Mouse (Mus musculus) intestine, embryonic 14.5 days (tissue): ENCODE measurements around the gene Fgd5. TPM values are rescaled to one million over a fixed set of nuclear protein-coding genes. Genes with fewer than 3 reads are reported as not detected.
"Not testable (repeated sequence)": the region's sequence is repeated elsewhere in the genome, so short reads cannot be mapped to it uniquely, and the experiment has no call there.

Experiments used
- ATAC-seq: fragments of 200-750 bp; cut with Nextera tagmentation; replicated peaks from 2 replicates; pipeline ENCODE4 v1.8.0; 2017; ENCODE audit warnings: low read depth, moderate number of reproducible peaks, moderate TSS enrichment, moderate library complexity; ENCODE audit not compliant: low FRiP score, low TSS enrichment
- DNase-seq: peaks from one replicate; pipeline ENCODE4 v3.0.0-alpha.2; 2018; ENCODE audit warnings: low spot score
- H3K27ac ChIP-seq: fragments of 300-500 bp; sonication (generic); 2 replicates; pipeline ENCODE4 v1.5.1; 2014; ENCODE audit warnings: low read depth, mild to moderate bottlenecking, control low read depth
- H3K27me3 ChIP-seq: fragments of 300-500 bp; sonication (generic); replicated peaks from 2 replicates; pipeline ENCODE4 v1.6.1; 2014; ENCODE audit warnings: low read length, control low read depth; ENCODE audit not compliant: control insufficient read depth, insufficient read depth
- H3K36me3 ChIP-seq: fragments of 300-500 bp; sonication (generic); 2 replicates; pipeline ENCODE4 v1.6.1; 2014; ENCODE audit warnings: low read length, control low read depth; ENCODE audit not compliant: control insufficient read depth, insufficient read depth
- H3K4me1 ChIP-seq: fragments of 300-500 bp; sonication (generic); replicated peaks from 2 replicates; pipeline ENCODE4 v1.6.1; 2014; ENCODE audit warnings: low read length, control low read depth, mixed read lengths; ENCODE audit not compliant: control insufficient read depth, insufficient read depth
- H3K4me2 ChIP-seq: fragments of 300-500 bp; sonication (generic); 2 replicates; pipeline ENCODE4 v1.6.1; 2014; ENCODE audit warnings: low read length
- H3K4me3 ChIP-seq: fragments of 300-500 bp; sonication (generic); 2 replicates; pipeline ENCODE4 v1.5.1; 2014; ENCODE audit warnings: low read depth, low read length, control low read depth, mixed read lengths
- H3K9ac ChIP-seq: fragments of 300-500 bp; sonication (generic); 2 replicates; pipeline ENCODE4 v1.6.1; 2014; ENCODE audit warnings: mild to moderate bottlenecking, low read length
- H3K9me3 ChIP-seq: fragments of 300-500 bp; sonication (generic); 2 replicates; pipeline ENCODE4 v1.6.1; 2016; ENCODE audit warnings: low read length, control low read depth; ENCODE audit not compliant: control insufficient read depth
- WGBS: fragments of 180-500 bp; shearing (Covaris S2); extraction: QIAGEN DNeasy Blood & Tissue Kit; methylation state at CpG from one replicate; pipeline ENCODE4 v1.1.7; 2014; 5-methylcytosine and 5-hydroxymethylcytosine counted together
- polyA plus RNA-seq: library from polyadenylated mRNA; unstranded; fragments of >200 nt; fragmentation: Nextera tagmentation; extraction: Ambion mirVana; gene quantifications from 2 replicates; pipeline ENCODE4 v1.2.1, GENCODE M21; 2014

The Fgd5 gene
- polyA plus RNA-seq, 1 experiment from 2014 or later: 5.5 TPM

- not testable (repeated sequence) for H3K27ac ChIP-seq, H3K9me3 ChIP-seq, H3K4me2 ChIP-seq, H3K9ac ChIP-seq, ATAC-seq, H3K36me3 ChIP-seq, DNase-seq, H3K4me3 ChIP-seq, H3K27me3 ChIP-seq
- 89% methylated on average over 7 of the region's 7 CpGs for WGBS
- H3K4me1 ChIP-seq: peaks cover 19% of the 10 kb centered on the region
Measured at GRCm38 (mm10) chr6:92089141-92089540, 110.5 kb downstream of the Fgd5 start.

GRCm38 (mm10) chr6:92089982-92090381 lies 111.3 kb downstream of the Fgd5 start:
- Histone ChIP-seq H3K36me3 (no peaks in the 10 kb centered on the region), H3K9me3 (no peaks in the 10 kb centered on the region), H3K4me2 (peak overlapping the region; percentile 58), H3K4me3 (0 out of 2 replicates have a peak overlapping the region, but pooled peaks have one; percentile 90), H3K27ac (no peak overlapping the region), H3K27me3 (no peaks in the 10 kb centered on the region), H3K4me1 (peaks cover 24% of the 10 kb centered on the region), H3K9ac (no peak overlapping the region)
- ATAC-seq: no peak
- no peak for DNase-seq
- 94% methylated on average over 4 of the region's 4 CpGs for whole genome bisulfite sequencing

GRCm38 (mm10) chr6:92090497-92090896 lies 111.8 kb downstream of the Fgd5 start:
- no peaks in the 10 kb centered on the region for H3K27me3 ChIP-seq
- H3K4me1 ChIP-seq: peaks cover 24% of the 10 kb centered on the region
- H3K27ac ChIP-seq: peak overlapping the region; percentile 99
- H3K9ac ChIP-seq: peak overlapping the region; percentile 97
- no peak for DNase-seq
- H3K4me2 ChIP-seq: peak overlapping the region; percentile 58
- H3K9me3 ChIP-seq: no peaks in the 10 kb centered on the region
- ATAC-seq: no peak
- WGBS: 6% methylated on average over 4 of the region's 4 CpGs
- H3K36me3 ChIP-seq: no peaks in the 10 kb centered on the region
- H3K4me3 ChIP-seq: peak overlapping the region; percentile 90

GRCm38 (mm10) chr6:92091130-92091591 lies 112.5 kb downstream of the Fgd5 start, which contains the start of gene Nr2c2:
TSS of gene Nr2c2 (plus strand) at chr6:92091390.
- Histone ChIP-seq H3K9me3 (no peaks in the 10 kb centered on the region), H3K27me3 (no peaks in the 10 kb centered on the region), H3K9ac (peak within 1 kb of the TSS; percentile 97), H3K36me3 (no peaks in the 10 kb centered on the region), H3K27ac (peak within 1 kb of the TSS; percentile 99), H3K4me1 (peaks cover 24% of the 10 kb centered on the region), H3K4me2 (peak within 1 kb of the TSS; percentile 78), H3K4me3 (peak within 1 kb of the TSS; percentile 90)
- WGBS: under 1% methylated on average over 45 of the region's 58 CpGs
- DNase-seq (peak; percentile 88), ATAC-seq (peak; percentile 54)

- Histone ChIP-seq H3K4me2 (peak overlapping the region; percentile 78), H3K9ac (peak overlapping the region; percentile 97), H3K36me3 (no peaks in the 10 kb centered on the region), H3K4me1 (peaks cover 24% of the 10 kb centered on the region), H3K4me3 (peak overlapping the region; percentile 90), H3K9me3 (no peaks in the 10 kb centered on the region), H3K27me3 (no peaks in the 10 kb centered on the region), H3K27ac (peak overlapping the region; percentile 99)
- peak; percentile 100 for DNase-seq
- under 1% methylated on average over 58 of the region's 81 CpGs for WGBS
- ATAC-seq: peak; percentile 99
Measured at GRCm38 (mm10) chr6:92091767-92092489, 113.2 kb downstream of the Fgd5 start.

- Histone ChIP-seq H3K36me3 (no peaks in the 10 kb centered on the region), H3K27ac (peak overlapping the region; percentile 99), H3K4me3 (peak overlapping the region; percentile 90), H3K4me1 (peaks cover 24% of the 10 kb centered on the region), H3K9ac (peak overlapping the region; percentile 97), H3K27me3 (no peaks in the 10 kb centered on the region), H3K4me2 (peak overlapping the region; percentile 78), H3K9me3 (no peaks in the 10 kb centered on the region)
- DNase-seq (no peak), ATAC-seq (no peak)
- 28% methylated on average over 3 of the region's 3 CpGs for WGBS
Measured at GRCm38 (mm10) chr6:92092737-92093136, 114.1 kb downstream of the Fgd5 start.

- Histone ChIP-seq H3K27ac (no peak overlapping the region), H3K9me3 (no peaks in the 10 kb centered on the region), H3K27me3 (no peaks in the 10 kb centered on the region), H3K9ac (no peak overlapping the region), H3K4me3 (no peak overlapping the region), H3K4me2 (no peak overlapping the region), H3K36me3 (no peaks in the 10 kb centered on the region), H3K4me1 (peaks cover 24% of the 10 kb centered on the region)
- no peak for DNase-seq
- 91% methylated on average over 2 of the region's 2 CpGs for WGBS
- no peak for ATAC-seq
Measured at GRCm38 (mm10) chr6:92093869-92094268, 115.2 kb downstream of the Fgd5 start.

- H3K36me3 ChIP-seq: no peaks in the 10 kb centered on the region
- H3K27me3 ChIP-seq: no peaks in the 10 kb centered on the region
- DNase-seq (no peak), ATAC-seq (no peak)
- 65% methylated on average over 2 of the region's 2 CpGs for WGBS
- H3K9ac ChIP-seq: no peak overlapping the region
- H3K27ac ChIP-seq: no peak overlapping the region
- no peak overlapping the region for H3K4me2 ChIP-seq
- H3K4me1 ChIP-seq: 0 out of 2 replicates have a peak, but pooled peaks cover 4% of the 10 kb centered on the region
- no peak overlapping the region for H3K4me3 ChIP-seq
- H3K9me3 ChIP-seq: no peaks in the 10 kb centered on the region
Measured at GRCm38 (mm10) chr6:92100679-92101360, 122.1 kb downstream of the Fgd5 start.
